Mouse (Mus musculus) kidney, adult 18-20 months (tissue): Measurements from ENCODE around the gene Pcp4l1.
"Not testable (repeated sequence)": the region's sequence is repeated elsewhere in the genome, so short reads cannot be mapped to it uniquely, and the experiment has no call there.

Experiments used
- DNase-seq: peaks from one replicate; pipeline ENCODE4 v3.0.0; 2021

Pcp4l1 gene

DNA sequence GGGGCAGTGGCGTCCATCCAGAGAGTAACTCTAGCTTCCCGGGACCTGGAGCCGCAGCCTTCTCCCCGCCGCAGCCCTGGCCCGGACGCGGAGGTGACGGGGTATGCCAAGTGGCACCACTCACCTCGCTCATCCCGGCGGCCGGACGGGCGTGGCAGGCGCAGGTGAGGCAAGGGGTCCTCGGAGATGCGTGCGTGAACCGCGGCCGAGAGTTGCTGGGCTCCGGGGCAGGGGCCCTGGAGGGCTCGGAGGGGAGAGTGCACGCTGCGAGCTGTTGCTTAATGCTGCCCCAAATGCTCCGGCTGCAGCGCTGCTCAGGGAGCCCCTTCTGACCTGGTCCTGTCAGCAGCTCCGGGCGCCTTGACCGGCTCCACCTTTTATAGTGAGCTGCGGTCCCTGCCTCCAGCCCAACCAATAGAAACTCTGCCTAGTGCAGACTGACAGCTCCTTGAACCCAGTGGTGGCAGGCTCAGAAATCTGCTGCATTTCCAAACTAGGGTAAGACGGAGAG lies at the start of gene Pcp4l1:
Pcp4l1 (minus strand) TSS at position 382 of the 511 bp plus-strand sequence.
- DNase-seq = peak; percentile 39

GRCm38 (mm10) chr1:171245353-171245752 lies 49.3 kb upstream of the Pcp4l1 start:
- no peak for DNase-seq

DNA sequence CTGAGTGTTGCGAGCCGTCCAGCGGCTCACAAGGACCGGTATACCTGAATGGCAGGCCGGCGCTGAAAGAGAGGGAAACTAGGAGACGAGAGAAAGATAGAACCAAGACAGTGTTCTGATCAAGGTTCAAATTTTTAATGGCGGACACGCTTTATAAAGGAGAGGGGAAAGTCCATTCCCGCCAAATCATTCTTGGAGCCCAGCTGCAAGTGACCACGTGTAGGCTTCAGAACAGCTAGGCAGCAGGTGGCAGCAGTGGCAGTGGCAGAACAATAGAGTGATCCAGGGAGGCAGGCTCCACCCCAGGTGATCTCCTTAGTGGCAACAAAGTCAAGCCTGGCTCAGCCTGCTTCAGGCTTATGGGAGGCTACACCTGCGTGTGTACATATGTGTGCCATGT lies 45.9 kb upstream of the Pcp4l1 start:
- DNase-seq = not testable (repeated sequence)

DNA sequence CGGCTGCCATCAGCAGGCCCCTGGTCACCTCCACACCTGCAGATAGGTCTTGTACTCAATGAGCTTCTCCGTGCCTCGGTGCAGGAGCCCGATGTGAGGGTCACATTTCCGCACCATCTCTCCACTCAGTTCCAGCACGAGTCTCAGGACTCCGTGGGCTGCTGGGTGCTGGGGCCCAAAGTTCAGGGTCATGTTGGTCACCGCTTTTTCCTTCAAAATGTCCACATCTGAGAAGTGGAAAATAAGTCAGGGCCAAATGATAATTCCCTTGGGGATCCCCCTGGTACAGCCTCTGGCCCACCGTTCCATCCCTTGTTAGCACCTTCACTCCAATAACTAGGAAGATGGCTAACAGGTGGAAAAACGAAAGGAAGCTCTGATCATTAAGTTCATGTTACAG lies 44.8 kb upstream of the Pcp4l1 start:
- DNase-seq = no peak

DNA sequence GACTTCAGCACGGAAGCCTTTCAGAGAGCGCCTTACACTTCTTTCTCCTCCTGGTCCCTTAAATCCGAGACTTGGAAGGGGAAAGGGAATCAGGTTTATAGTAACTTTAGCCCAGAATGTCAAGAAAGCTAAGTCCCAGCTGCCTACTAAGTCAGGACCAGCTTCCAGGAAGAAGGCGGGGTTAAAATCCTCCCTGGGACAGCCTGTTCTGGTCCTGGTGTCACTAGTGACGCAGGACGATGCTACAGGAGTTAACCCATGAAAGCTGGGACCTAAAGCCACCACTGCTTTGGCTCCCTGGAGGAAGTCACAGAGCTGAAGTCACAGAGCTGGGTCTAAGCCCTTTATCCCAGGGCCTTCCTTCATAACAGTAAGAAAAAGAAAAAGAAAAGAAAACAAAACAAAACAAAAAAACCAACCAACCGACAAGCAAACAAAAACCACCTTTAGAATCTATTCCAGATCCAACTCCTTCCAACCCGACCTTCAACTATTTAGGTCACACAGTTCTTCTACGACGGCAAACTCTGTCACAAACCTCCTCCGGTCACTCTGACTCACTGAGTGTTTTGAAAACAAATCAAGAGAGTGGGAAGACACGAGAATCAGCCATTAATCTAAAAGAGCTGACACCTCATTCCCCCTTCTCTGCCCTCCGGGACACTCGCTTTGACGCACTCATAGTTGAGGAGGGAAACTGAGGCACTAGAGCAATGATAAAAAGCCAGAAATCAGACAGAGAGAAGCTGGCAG lies 44.1 kb upstream of the Pcp4l1 start:
- no peak for DNase-seq

DNA sequence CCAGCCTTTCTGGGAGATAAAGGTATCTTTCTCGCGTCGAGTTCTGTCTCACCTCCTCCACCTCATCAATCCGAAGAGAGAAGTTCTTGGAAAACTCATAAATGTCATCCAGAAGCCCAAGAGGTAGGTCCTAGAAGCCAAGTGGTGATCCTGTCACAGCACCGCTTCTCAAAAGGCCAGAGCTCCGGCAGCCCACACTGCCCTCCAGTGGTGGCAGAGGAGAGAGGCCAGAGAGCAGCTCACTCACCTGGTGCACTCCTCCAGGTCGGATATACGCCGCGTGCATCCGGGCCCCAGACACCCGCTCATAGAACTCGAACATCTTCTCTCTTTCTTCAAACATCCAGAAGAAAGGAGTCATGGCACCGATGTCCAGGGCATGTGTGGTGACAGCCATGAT lies 42.4 kb upstream of the Pcp4l1 start:
- DNase-seq = peak; percentile 76

DNA sequence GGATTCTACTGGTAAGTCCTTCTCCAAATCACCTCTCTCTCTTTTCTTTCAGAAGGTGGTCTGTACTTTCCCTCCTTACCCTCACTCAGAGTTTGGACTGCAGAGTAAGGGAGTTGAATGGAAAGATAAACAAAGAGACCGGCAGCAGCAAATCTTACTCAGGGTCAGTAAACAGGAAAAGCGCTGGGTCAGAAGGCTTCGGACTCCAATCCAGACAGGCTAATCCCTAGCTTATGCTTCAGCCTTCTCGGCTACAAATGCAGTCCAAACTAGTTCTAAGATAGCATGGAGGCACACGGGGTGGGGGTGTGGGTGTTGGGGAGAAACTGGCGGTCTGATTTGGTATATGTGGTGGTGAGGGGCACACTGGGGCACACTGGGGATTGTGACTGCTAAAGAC lies 41.4 kb upstream of the Pcp4l1 start:
- DNase-seq = no peak

- no peak for DNase-seq
These were observed 39.7 kb upstream of the Pcp4l1 start for GRCm38 (mm10) chr1:171235791-171236190.

DNA sequence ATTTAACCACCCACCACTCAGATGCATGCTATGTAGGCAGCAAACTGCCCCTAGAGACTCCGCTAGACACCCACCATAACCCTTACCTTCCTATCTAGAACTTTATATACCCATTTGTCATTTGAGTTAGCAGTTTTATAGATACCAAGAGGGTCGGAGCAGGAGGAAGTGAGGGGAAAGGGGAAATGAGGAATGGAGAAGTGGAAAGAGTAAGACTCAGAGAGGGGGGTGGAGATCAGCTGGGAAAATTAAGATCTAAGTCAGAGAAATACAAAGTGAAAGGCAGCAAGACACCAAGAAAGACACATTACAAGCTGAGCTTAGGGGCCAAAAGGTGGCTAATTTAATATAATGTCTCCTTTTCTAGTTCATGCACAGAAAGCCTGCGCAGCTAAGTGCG lies 38.5 kb upstream of the Pcp4l1 start:
- no peak for DNase-seq

DNA sequence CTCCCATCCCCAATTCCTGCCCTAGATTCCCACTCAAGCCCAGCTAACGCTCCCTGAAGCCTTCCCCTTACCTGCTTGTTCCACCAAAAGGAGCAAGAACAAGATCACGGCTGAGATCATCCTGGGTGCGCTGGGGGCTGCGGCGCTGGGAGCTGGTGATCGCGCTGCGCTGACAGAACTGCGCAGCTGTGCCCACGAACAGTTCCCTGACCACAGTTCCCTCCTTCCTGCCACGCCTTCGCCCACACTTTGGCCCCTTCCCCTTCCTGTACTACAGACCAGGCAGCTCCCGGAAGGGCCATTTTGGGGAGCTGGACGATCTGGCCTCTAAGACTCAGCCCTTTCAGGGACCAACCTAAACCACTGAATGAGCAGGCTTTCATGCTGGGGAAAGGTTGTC lies 38.1 kb upstream of the Pcp4l1 start, which contains the start of gene Fcer1g:
Fcer1g (minus strand) TSS at position 240 of the 400 bp plus-strand sequence.
- DNase-seq = no peak

DNA sequence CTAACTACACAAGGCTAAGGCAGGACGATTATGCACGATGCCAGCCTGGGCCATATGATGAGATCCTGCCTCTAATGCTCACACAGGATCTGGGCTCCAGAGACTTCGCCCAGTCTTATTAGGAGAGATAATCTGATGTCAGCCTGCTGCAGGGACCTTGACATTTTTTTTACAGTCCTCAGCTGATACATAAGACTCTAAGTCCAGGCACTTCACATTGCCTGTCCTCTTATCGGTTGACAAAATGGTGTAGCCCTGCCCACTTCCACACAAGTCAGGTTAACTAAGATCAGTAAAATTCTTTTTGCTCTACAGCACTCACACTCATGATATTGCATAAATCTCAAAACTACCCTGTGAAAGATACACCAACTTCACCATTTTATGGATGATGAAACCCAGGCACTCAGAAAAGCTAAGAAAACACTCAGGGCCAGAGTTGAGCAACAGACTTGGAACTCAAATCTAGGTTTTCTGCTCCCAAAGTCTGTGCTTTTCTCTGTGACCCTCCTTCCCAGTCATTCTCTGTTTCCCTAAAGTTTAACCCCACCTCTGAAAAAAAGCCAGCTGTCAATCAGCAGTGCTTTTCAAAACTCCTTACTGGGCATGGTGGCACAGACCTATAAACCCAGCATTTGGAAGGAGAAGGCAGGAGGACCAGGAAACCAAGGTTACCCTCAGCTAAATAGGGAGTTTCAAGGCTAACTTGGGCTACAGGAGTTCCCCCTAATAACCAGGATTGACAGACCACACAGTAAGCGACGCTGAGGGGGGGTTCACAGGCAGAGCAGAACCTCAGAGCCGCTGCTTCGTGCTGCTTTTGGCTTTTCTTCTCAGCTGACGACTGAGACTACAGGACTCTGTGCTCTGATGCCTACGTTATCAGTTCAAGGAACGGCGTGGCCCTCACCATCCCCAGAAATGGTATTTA lies 37.0 kb upstream of the Pcp4l1 start:
- no peak for DNase-seq

GRCm38 (mm10) chr1:171232348-171232747 lies 36.3 kb upstream of the Pcp4l1 start:
- DNase-seq = no peak

- no peak for DNase-seq
These were observed 35.8 kb upstream of the Pcp4l1 start for GRCm38 (mm10) chr1:171231844-171232243.

DNA sequence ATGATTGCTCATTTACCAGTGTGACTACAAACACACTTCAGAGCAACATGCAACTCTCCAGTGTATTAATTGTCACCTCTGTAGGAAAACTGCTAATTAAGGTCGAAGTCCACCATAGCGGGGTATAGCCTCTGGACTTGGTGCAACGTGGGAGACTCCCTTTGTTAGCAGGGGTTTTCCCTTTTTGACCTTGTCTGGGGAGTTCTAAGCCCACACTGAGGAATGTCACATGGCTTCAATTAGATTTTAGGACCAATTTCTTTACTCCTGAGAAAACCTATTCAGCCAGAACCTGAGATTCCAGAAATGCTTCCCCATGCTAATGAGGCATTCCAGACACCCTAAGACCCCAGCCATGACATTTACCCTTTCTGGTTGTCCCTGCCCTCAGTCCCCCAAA lies 34.1 kb upstream of the Pcp4l1 start:
- no peak for DNase-seq

DNA sequence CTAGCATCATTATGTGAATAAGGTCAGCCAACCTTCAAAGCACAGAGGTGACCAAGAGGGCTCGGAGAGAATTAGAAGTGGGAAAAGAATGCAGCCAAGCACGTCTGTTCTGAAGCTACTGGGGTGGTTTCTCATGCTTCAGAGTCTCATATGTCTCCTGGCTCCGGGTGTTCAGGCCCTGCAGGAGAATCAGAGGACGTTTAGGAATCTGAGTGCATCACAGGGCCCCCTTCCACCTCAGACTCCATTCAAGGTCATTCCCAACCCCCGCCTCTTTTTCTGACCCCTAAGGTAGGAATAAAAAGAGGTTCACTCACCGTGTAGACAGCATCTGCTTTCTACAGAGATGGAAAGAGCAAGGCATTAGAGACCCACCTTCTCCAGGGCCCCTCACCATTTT lies 33.7 kb upstream of the Pcp4l1 start:
- DNase-seq = no peak

DNA sequence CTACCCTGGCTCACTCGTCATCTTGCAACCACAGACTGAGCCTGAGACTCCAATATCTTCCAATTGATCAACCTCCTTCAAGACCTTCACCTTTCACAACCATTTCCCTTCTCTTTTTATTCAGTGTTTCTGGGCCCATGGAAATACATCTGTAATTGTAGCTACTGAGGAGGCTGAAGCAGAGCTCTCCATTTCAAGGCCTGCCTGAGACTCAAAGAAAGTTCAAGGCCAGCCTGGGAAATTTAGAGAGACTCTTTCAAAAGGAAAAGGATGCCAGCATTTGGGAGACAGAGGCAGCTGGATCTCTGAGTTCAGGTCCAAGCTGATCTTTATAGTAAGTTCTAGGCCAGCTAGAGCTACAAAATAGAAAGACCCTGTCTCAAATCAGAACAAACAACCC lies 31.8 kb upstream of the Pcp4l1 start:
- no peak for DNase-seq

- DNase-seq = no peak
These were observed 30.7 kb upstream of the Pcp4l1 start for GRCm38 (mm10) chr1:171226780-171227179.

DNA sequence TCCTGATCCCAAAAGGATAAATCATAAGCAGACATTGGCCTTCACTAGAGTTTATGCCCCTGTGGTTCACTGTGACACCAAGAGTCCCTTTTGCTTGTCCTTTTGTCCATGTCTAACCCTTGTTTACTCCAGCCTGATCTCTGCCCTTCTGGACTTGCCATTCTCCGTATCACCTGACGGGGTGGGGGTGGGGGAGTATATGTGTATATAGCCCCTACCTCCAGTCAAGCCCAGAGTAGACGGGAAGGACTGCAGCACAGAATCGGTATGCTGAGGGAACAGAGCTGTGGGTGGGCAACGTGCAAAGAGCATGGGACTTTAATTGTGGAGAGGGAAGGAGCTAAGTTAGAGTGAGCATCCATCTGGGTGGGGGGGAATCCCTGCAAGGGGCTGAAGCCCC lies 28.8 kb upstream of the Pcp4l1 start, which contains the start of gene Apoa2:
Apoa2 (plus strand) TSS at position 198 of the 400 bp plus-strand sequence.
- no peak for DNase-seq

DNA sequence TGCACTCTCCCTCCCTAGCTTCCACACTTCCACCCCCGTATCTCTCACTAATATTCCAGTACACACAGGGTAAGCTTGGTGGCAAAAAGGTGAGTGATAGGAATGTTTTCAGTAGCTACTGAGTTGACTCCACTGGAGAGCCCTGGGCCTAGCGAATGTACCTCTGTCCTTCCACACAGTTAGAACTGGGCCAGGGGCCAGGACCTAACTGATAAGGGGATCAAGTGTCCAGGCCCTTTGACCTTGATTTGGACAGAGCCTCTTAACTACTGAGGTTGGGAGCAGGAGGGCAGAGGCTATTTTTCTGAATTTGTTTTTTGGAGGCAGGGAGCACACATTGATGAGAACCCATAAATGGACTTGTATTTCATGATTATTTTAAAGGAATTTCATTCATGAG lies 27.7 kb upstream of the Pcp4l1 start:
- DNase-seq = peak; percentile 57

DNA sequence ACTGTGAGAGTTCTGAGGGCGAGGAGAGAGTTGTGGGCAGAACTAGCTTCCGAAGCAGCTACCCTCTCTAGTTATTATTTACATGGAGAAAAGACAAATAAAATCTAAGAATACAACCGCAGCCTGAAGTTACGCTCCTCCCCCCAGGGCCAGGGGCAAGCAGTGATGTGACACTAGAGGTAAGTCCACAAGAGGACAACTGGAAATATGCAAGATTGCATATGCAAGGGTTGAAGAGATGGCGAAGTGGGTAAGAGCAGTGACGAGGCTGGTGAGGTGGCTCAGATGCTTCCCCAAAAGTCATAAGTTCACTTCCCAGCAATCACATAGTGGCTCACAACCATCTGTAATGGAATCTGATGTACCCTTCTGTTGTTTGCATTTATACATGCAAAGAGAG lies 27.1 kb upstream of the Pcp4l1 start:
- DNase-seq = no peak

GRCm38 (mm10) chr1:171222238-171223155 lies 26.4 kb upstream of the Pcp4l1 start, which contains the start of gene Tomm40l:
Tomm40l (minus strand) TSS chr1:171222514.
- peak; percentile 93 for DNase-seq
